Mouse (Mus musculus): ENCODE data around the gene Enkd1. TPM values are rescaled to one million over a fixed set of nuclear protein-coding genes. Genes with fewer than 3 reads are reported as not detected.
A peak's percentile ranks its signal among the peaks of the same experiment; 100 is the strongest.

Gene Enkd1
- total and polyA plus RNA-seq, 3 experiments = 9.5 to 52.5 (median 10.5) TPM

- ATAC-seq (ENCODE audit: extremely low read depth, insufficient number of reproducible peaks, low FRiP score, poor library complexity, severe bottlenecking) (no peak), DNase-seq (ENCODE audit: low spot score) (no peak)
- H3K4me1 ChIP-seq (ENCODE audit: insufficient read depth, low read depth, low read length) = peaks cover 17% of the 10 kb centered on the region
- no peak overlapping the region for H3K4me3 ChIP-seq (ENCODE audit: low read depth, low read length)
- H3K36me3 ChIP-seq (replicated peaks) = peaks cover 22% of the 10 kb centered on the region
- H3K9me3 ChIP-seq (replicated peaks) = no peaks in the 10 kb centered on the region
- peaks cover 34% of the 10 kb centered on the region for H3K27me3 ChIP-seq (ENCODE audit: insufficient read depth, low read length)
- TF ChIP-seq TAL1 (conservative IDR thresholded peaks at IDR 0.05; ENCODE audit: low read depth, low read length) (no peak), CTCF (IDR thresholded peaks at IDR 0.05; ENCODE audit: low read depth, low read length) (no peak), GATA1 (IDR thresholded peaks at IDR 0.05; ENCODE audit: borderline replicate concordance, low read length) (no peak), GATA2 (IDR thresholded peaks at IDR 0.05; ENCODE audit: borderline replicate concordance, low read depth, low read length) (no peak), POLR2AphosphoS5 (IDR thresholded peaks at IDR 0.05; ENCODE audit: insufficient replicate concordance, low read depth, low read length) (no peak)
Observed at GRCm38 (mm10) chr8:105689256-105689982, 18.6 kb downstream of the Enkd1 start.

DNA sequence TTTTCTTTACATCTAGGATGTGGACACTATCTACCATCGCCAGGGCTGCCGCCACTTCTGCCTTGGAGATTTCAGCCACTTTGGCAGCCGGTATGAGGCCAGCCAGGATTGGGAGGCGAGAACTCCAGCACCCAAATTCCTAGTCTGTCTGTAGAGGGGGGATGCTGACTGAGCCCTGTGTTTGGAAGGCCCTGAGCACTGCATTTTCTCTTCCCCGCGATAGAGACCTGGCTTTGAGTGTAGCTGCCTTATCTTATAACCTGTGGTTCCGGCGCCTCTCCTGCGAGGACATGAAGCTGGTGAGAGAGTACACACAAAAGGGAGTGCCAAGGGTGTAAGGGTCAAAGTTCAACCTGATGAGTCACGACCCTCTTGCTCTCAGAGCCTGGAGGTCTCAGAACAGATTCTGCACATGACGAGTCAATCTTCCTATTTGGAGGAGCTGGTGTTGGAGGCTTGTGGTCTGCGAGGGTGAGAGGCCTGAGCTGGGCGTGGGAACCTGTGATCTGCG, 19.7 kb downstream of the Enkd1 start:
- no peak overlapping the region for H3K4me3 ChIP-seq (ENCODE audit: low read depth, low read length)
- ATAC-seq (ENCODE audit: extremely low read depth, insufficient number of reproducible peaks, low FRiP score, poor library complexity, severe bottlenecking) (no peak), DNase-seq (ENCODE audit: low spot score) (no peak)
- TF ChIP-seq TAL1 (conservative IDR thresholded peaks at IDR 0.05; ENCODE audit: low read depth, low read length) (no peak), CTCF (IDR thresholded peaks at IDR 0.05; ENCODE audit: low read depth, low read length) (no peak), GATA2 (IDR thresholded peaks at IDR 0.05; ENCODE audit: borderline replicate concordance, low read depth, low read length) (no peak), POLR2AphosphoS5 (IDR thresholded peaks at IDR 0.05; ENCODE audit: insufficient replicate concordance, low read depth, low read length) (no peak), GATA1 (IDR thresholded peaks at IDR 0.05; ENCODE audit: borderline replicate concordance, low read length) (no peak)
- H3K36me3 ChIP-seq (replicated peaks) = peaks cover 31% of the 10 kb centered on the region
- no peaks in the 10 kb centered on the region for H3K9me3 ChIP-seq (replicated peaks)
- H3K27me3 ChIP-seq (ENCODE audit: insufficient read depth, low read length) = peaks cover 34% of the 10 kb centered on the region
- H3K4me1 ChIP-seq (ENCODE audit: insufficient read depth, low read depth, low read length) = peaks cover 7% of the 10 kb centered on the region

DNA sequence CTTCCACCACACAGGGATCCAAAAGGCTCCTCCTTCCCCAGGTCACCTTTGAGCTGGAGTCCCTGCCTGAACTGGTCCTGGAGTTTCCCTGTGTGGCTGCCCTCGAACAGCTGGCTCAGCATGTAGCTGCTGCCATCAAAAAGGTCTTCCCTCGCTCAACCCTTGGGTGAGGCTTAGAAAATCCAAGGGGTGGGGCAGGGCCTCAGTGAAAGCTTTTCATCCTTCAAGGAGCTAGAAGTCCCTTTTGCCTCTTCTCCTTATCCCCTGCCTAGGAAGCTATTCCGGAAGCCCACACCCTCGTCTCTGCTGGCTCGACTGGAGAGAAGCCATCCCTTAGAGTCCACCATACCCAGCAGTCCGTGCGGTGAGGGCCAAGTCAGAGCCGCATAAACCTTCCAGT, 20.5 kb downstream of the Enkd1 start:
- TF ChIP-seq GATA2 (IDR thresholded peaks at IDR 0.05; ENCODE audit: borderline replicate concordance, low read depth, low read length) = no peak
- TF ChIP-seq POLR2AphosphoS5 (IDR thresholded peaks at IDR 0.05; ENCODE audit: insufficient replicate concordance, low read depth, low read length) = no peak
- no peak for TF ChIP-seq CTCF (IDR thresholded peaks at IDR 0.05; ENCODE audit: low read depth, low read length)
- TF ChIP-seq GATA1 (IDR thresholded peaks at IDR 0.05; ENCODE audit: borderline replicate concordance, low read length) = no peak
- TF ChIP-seq TAL1 (conservative IDR thresholded peaks at IDR 0.05; ENCODE audit: low read depth, low read length) = no peak
- Histone ChIP-seq H3K36me3 (replicated peaks) (peaks cover 38% of the 10 kb centered on the region), H3K27me3 (ENCODE audit: insufficient read depth, low read length) (peaks cover 27% of the 10 kb centered on the region), H3K4me1 (ENCODE audit: insufficient read depth, low read depth, low read length) (peaks cover 7% of the 10 kb centered on the region), H3K9me3 (replicated peaks) (no peaks in the 10 kb centered on the region), H3K4me3 (ENCODE audit: low read depth, low read length) (no peak overlapping the region)
- ATAC-seq (ENCODE audit: extremely low read depth, insufficient number of reproducible peaks, low FRiP score, poor library complexity, severe bottlenecking) = no peak
- DNase-seq (ENCODE audit: low spot score) = no peak

DNA sequence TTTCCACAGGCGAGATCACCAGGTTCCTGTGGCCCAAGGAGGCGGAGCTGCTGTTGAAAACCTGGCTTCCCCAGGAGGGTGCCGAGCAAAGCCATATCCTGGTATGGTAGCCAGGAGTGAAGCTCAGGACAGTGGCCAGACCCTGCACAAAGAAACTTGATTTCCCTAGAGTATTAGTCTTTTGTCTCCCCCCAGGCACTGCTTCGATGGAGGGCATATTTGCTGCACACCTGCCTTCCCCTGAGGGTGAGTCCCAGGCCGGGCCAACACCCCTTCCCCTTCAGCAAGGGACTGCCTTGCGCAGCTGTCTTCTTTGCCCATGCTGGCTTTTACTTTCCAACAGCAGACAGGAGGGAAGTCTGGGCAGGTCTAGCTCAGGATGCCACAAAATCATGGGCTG, 21.5 kb downstream of the Enkd1 start:
- no peak overlapping the region for H3K4me3 ChIP-seq (ENCODE audit: low read depth, low read length)
- no peak for DNase-seq (ENCODE audit: low spot score)

GRCm38 (mm10) chr8:105685796-105686308, 22.2 kb downstream of the Enkd1 start, which contains the start of gene Carmil2:
TSS of gene Carmil2 (plus strand) at chr8:105686274.
- Histone ChIP-seq H3K4me1 (ENCODE audit: insufficient read depth, low read depth, low read length) (peaks cover 7% of the 10 kb centered on the region), H3K27me3 (ENCODE audit: insufficient read depth, low read length) (peaks cover 19% of the 10 kb centered on the region; the same call in 1 of the 2 replicates), H3K9me3 (replicated peaks) (no peaks in the 10 kb centered on the region), H3K36me3 (replicated peaks) (peaks cover 54% of the 10 kb centered on the region), H3K4me3 (ENCODE audit: low read depth, low read length) (no peak within 1 kb of the TSS)
- TF ChIP-seq GATA1 (IDR thresholded peaks at IDR 0.05; ENCODE audit: borderline replicate concordance, low read length) = no peak
- peak; percentile 75 for TF ChIP-seq CTCF (IDR thresholded peaks at IDR 0.05; ENCODE audit: low read depth, low read length)
- TF ChIP-seq POLR2AphosphoS5 (IDR thresholded peaks at IDR 0.05; ENCODE audit: insufficient replicate concordance, low read depth, low read length) = no peak
- no peak for TF ChIP-seq TAL1 (conservative IDR thresholded peaks at IDR 0.05; ENCODE audit: low read depth, low read length)
- ATAC-seq (ENCODE audit: extremely low read depth, insufficient number of reproducible peaks, low FRiP score, poor library complexity, severe bottlenecking) (no peak), DNase-seq (ENCODE audit: low spot score) (peak; percentile 44)

More for the DNA sequence above, 21.5 kb downstream of the Enkd1 start:
- peaks cover 7% of the 10 kb centered on the region for H3K4me1 ChIP-seq (ENCODE audit: insufficient read depth, low read depth, low read length)
- peaks cover 47% of the 10 kb centered on the region for H3K36me3 ChIP-seq (replicated peaks)
- no peaks in the 10 kb centered on the region for H3K9me3 ChIP-seq (replicated peaks)
- TF ChIP-seq GATA2 (IDR thresholded peaks at IDR 0.05; ENCODE audit: borderline replicate concordance, low read depth, low read length) (no peak), CTCF (IDR thresholded peaks at IDR 0.05; ENCODE audit: low read depth, low read length) (no peak), POLR2AphosphoS5 (IDR thresholded peaks at IDR 0.05; ENCODE audit: insufficient replicate concordance, low read depth, low read length) (no peak), TAL1 (conservative IDR thresholded peaks at IDR 0.05; ENCODE audit: low read depth, low read length) (no peak), GATA1 (IDR thresholded peaks at IDR 0.05; ENCODE audit: borderline replicate concordance, low read length) (no peak)
- H3K27me3 ChIP-seq (ENCODE audit: insufficient read depth, low read length) = peaks cover 21% of the 10 kb centered on the region; the same call in 1 of the 2 replicates
- ATAC-seq (ENCODE audit: extremely low read depth, insufficient number of reproducible peaks, low FRiP score, poor library complexity, severe bottlenecking) = no peak

- Histone ChIP-seq H3K9me3 (replicated peaks) (no peaks in the 10 kb centered on the region), H3K4me1 (ENCODE audit: insufficient read depth, low read depth, low read length) (peaks cover 7% of the 10 kb centered on the region), H3K27me3 (ENCODE audit: insufficient read depth, low read length) (peaks cover 14% of the 10 kb centered on the region; the same call in 1 of the 2 replicates), H3K36me3 (replicated peaks) (peaks cover 59% of the 10 kb centered on the region), H3K4me3 (ENCODE audit: low read depth, low read length) (no peak overlapping the region)
- no peak for DNase-seq (ENCODE audit: low spot score)
- ATAC-seq (ENCODE audit: extremely low read depth, insufficient number of reproducible peaks, low FRiP score, poor library complexity, severe bottlenecking) = no peak
- TF ChIP-seq GATA2 (IDR thresholded peaks at IDR 0.05; ENCODE audit: borderline replicate concordance, low read depth, low read length) = no peak
- TF ChIP-seq CTCF (IDR thresholded peaks at IDR 0.05; ENCODE audit: low read depth, low read length) = no peak
- TF ChIP-seq TAL1 (conservative IDR thresholded peaks at IDR 0.05; ENCODE audit: low read depth, low read length) = no peak
- no peak for TF ChIP-seq GATA1 (IDR thresholded peaks at IDR 0.05; ENCODE audit: borderline replicate concordance, low read length)
- no peak for TF ChIP-seq POLR2AphosphoS5 (IDR thresholded peaks at IDR 0.05; ENCODE audit: insufficient replicate concordance, low read depth, low read length)
Observed at GRCm38 (mm10) chr8:105685325-105685724, 22.7 kb downstream of the Enkd1 start.
